Mouse (Mus musculus) hindbrain, postnatal 0 days (tissue): ENCODE measurements around the gene Cav3. TPM values are rescaled to one million over a fixed set of nuclear protein-coding genes. Genes with fewer than 3 reads are reported as not detected.

ENCODE experiments used
- ATAC-seq: fragments of 200-750 bp; cut with Nextera tagmentation; 2 replicates; pipeline ENCODE4 v1.8.0; 2017; ENCODE audit warnings: mild to moderate bottlenecking, moderate TSS enrichment, moderate library complexity
- DNase-seq: peaks from one replicate; pipeline ENCODE4 v3.0.0-alpha.2; 2015; ENCODE audit warnings: low spot score
- H3K27ac ChIP-seq: fragments of 300-500 bp; sonication (generic); 2 replicates; pipeline ENCODE4 v1.5.1; 2014; ENCODE audit warnings: mild to moderate bottlenecking
- H3K27me3 ChIP-seq: fragments of 300-500 bp; sonication (generic); 2 replicates; pipeline ENCODE4 v1.6.1; 2014; ENCODE audit warnings: low read length, mixed read lengths; ENCODE audit not compliant: insufficient read depth
- H3K36me3 ChIP-seq: fragments of 300-500 bp; sonication (generic); 2 replicates; pipeline ENCODE4 v1.6.1; 2014; ENCODE audit warnings: low read length, mixed read lengths; ENCODE audit not compliant: insufficient read depth
- H3K4me1 ChIP-seq: fragments of 300-500 bp; sonication (generic); 2 replicates; pipeline ENCODE4 v1.6.1; 2014; ENCODE audit warnings: antibody characterized with exemption, low read length, mixed read lengths; ENCODE audit not compliant: insufficient read depth
- H3K4me2 ChIP-seq: fragments of 300-500 bp; sonication (generic); 2 replicates; pipeline ENCODE4 v1.6.1; 2014; ENCODE audit warnings: low read depth, mild to moderate bottlenecking, low read length, moderate library complexity, mixed read lengths
- H3K4me3 ChIP-seq: fragments of 300-500 bp; sonication (generic); 2 replicates; pipeline ENCODE4 v1.5.1; 2014; ENCODE audit warnings: low read length
- H3K9ac ChIP-seq: fragments of 300-500 bp; sonication (generic); replicated peaks from 2 replicates; pipeline ENCODE4 v1.6.1; 2014; ENCODE audit warnings: mild to moderate bottlenecking, low read length, moderate library complexity, mixed read lengths
- H3K9me3 ChIP-seq: fragments of 300-500 bp; sonication (generic); 2 replicates; pipeline ENCODE4 v1.6.1; 2016; ENCODE audit warnings: low read length, mixed read lengths
- CTCF ChIP-seq: IDR thresholded peaks from 2 replicates; pipeline ENCODE4 v1.5.1; 2016; ENCODE audit warnings: antibody characterized with exemption, control low read depth, low read depth
- WGBS: fragments of 180-500 bp; shearing (Covaris S2); extraction: QIAGEN DNeasy Blood & Tissue Kit; methylation state at CpG from one replicate; pipeline ENCODE4 v1.1.7; 2014; 5-methylcytosine and 5-hydroxymethylcytosine counted together
- polyA plus RNA-seq: library from polyadenylated mRNA; unstranded; fragments of >200 nt; fragmentation: Nextera tagmentation; extraction: Ambion mirVana; gene quantifications from 2 replicates; pipeline ENCODE4 v1.2.1, GENCODE M21; 2015
- total RNA-seq: library from RNA; depleted of rRNA; stranded (reverse); fragments of >200 nt; gene quantifications from 2 replicates; pipeline ENCODE4 v1.2.3, GENCODE M21; 2014

The Cav3 gene
- total and polyA plus RNA-seq, 2 experiments from 2014 or later, result 0.16 TPM; not detected in 1

- no peak for TF ChIP-seq CTCF
- Histone ChIP-seq H3K27ac (no peak overlapping the region), H3K4me3 (peak overlapping the region; percentile 34), H3K27me3 (peaks cover 23% of the 10 kb centered on the region), H3K4me2 (peak overlapping the region; percentile 66), H3K9ac (no peak overlapping the region; the same call in 1 of the 2 replicates), H3K4me1 (peaks cover 7% of the 10 kb centered on the region; the same call in 1 of the 2 replicates), H3K36me3 (no peaks in the 10 kb centered on the region), H3K9me3 (no peaks in the 10 kb centered on the region)
- WGBS, result 32% methylated on average over 24 of the region's 24 CpGs
- DNase-seq (no peak), ATAC-seq (no peak)
These were observed 29.5 kb downstream of the Cav3 start for GRCm38 (mm10) chr6:112488821-112489180.

DNA sequence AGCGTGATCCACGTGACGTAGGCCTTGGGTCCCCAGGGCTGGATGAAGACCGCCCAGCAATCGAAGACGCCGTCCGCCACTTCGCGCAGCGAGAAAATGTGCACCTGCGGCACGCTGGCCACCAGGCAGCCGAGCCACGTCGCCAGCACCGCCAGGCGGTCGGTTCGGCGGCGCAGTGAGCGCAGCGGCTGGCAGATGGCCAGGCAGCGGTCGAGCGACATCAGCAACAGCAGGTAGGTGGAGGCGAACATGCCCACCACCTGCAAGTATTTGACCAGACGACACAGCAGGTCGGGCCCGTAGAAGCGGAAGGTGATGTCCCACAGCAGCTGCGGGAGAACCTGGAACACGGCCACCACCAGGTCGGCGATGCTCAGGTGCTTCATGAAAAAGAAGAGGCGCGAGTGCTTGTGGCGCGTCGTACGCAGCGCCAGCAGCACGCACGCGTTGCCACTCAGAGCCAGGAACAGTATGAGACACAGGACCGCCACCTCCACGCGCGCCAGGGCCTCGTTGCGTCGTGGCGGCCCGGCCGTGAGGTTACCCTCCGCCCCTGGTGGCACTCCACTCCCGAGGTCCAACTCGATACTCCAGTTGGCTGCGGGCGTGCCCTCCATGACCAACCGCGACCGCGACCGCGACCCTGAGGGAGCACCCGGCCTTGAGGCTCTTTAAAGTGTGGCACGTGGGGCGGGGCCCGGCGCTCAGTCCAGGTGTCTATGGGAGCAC lies 30.0 kb downstream of the Cav3 start:
- peak; percentile 62 for DNase-seq
- peaks cover 23% of the 10 kb centered on the region for H3K27me3 ChIP-seq
- 4% methylated on average over 70 of the region's 72 CpGs for WGBS

DNA sequence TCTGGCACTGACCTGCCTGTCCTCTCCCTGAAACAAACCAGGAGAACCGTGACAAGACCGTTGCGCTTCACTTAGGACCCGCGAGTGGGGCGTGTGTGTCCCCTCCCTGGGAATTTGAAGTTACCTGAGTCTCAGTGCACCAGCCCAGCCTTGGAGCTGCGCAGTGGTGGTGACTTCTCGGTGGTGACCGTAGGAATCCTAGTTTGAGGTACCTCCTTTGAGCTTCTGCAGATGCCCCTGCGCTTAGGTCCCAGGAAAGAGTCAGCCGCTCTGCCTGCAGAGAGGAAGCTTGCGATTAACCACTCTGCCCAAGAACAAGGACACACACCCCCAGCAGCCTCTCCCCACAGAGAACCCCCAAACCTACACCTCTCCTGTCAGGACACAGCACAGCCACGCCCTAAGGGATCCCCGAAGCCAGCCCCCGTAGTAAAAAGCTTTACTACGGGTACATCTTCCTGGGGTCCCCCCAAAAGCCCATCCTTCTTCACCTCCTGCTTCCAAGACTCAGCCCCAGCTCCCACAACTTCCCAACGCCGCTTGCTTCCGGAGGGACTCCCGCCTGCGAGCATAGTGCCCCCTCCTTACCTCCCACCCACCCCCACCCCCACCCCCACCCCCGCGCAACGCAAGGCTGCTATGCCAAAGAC lies 30.7 kb downstream of the Cav3 start, which contains the start of gene Oxtr:
Oxtr (minus strand) TSS at position 34 of the 650 bp plus-strand sequence.
- ATAC-seq (peak; percentile 21; the same call in 1 of the 2 replicates), DNase-seq (no peak)
- peaks cover 23% of the 10 kb centered on the region for H3K27me3 ChIP-seq
- H3K9ac ChIP-seq, result no peak within 1 kb of the TSS; the same call in 1 of the 2 replicates
- peaks cover 7% of the 10 kb centered on the region; the same call in 1 of the 2 replicates for H3K4me1 ChIP-seq
- H3K4me2 ChIP-seq, result peak within 1 kb of the TSS; percentile 66
- WGBS, result 9% methylated on average over 24 of the region's 24 CpGs
- peak within 1 kb of the TSS; percentile 34 for H3K4me3 ChIP-seq
- no peaks in the 10 kb centered on the region for H3K9me3 ChIP-seq
- no peak within 1 kb of the TSS for H3K27ac ChIP-seq
- H3K36me3 ChIP-seq, result no peaks in the 10 kb centered on the region
- no peak for TF ChIP-seq CTCF

More for the DNA sequence above, 30.0 kb downstream of the Cav3 start:
- H3K36me3 ChIP-seq, result no peaks in the 10 kb centered on the region
- peak overlapping the region; percentile 66 for H3K4me2 ChIP-seq
- peak overlapping the region; percentile 34 for H3K4me3 ChIP-seq
- TF ChIP-seq CTCF, result peak; percentile 27; the same call in 1 of the 2 replicates
- H3K4me1 ChIP-seq, result peaks cover 7% of the 10 kb centered on the region; the same call in 1 of the 2 replicates
- H3K27ac ChIP-seq, result no peak overlapping the region
- no peak overlapping the region; the same call in 1 of the 2 replicates for H3K9ac ChIP-seq
- peak; percentile 38 for ATAC-seq
- H3K9me3 ChIP-seq, result no peaks in the 10 kb centered on the region

DNA sequence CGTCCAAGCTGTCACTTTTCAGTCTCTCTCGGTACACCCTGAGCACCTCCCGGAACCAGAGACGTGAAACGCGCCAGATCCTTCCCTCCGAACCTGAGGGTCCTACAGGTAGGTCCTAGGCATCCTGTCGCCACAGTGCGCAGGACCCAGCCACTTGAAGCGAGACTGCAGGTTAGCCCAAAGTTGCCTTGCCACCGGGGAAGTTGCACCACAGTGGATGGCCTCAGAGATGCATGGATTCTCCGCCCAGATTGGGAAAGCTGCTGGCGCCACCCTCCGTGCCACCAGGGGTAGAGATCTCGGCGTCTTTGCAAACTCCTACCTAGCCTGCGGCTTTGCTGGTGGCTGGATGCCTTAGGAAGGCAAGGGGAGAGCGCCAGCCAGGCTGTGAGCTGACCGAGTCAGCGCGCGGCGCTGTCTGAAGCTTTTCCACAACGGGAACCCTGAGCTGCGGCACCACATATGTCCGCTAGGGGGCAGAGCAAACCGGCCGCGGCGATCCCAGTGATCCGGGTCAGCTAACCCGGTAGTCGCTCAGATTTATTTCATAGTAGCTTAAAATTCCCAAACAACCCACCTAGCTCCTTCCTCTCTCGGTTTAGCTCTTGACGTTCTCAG lies 31.4 kb downstream of the Cav3 start:
- H3K4me3 ChIP-seq, result peak overlapping the region; percentile 34
- 2% methylated on average over 35 of the region's 35 CpGs for WGBS
- TF ChIP-seq CTCF, result peak; percentile 96
- H3K27ac ChIP-seq, result no peak overlapping the region
- H3K27me3 ChIP-seq, result peaks cover 23% of the 10 kb centered on the region
- no peak overlapping the region for H3K9ac ChIP-seq
- H3K4me1 ChIP-seq, result peaks cover 7% of the 10 kb centered on the region; the same call in 1 of the 2 replicates
- H3K36me3 ChIP-seq, result no peaks in the 10 kb centered on the region
- DNase-seq (peak; percentile 90), ATAC-seq (peak; percentile 55)
- H3K4me2 ChIP-seq, result peak overlapping the region; percentile 66
- no peaks in the 10 kb centered on the region for H3K9me3 ChIP-seq

GRCm38 (mm10) chr6:112491521-112491920 lies 32.2 kb downstream of the Cav3 start:
- DNase-seq, result no peak
- TF ChIP-seq CTCF, result no peak
- no peak for ATAC-seq
- WGBS, result 70% methylated on average over 8 of the region's 8 CpGs
- H3K4me3 ChIP-seq, result no peak overlapping the region
- H3K4me2 ChIP-seq, result no peak overlapping the region
- H3K27ac ChIP-seq, result no peak overlapping the region
- H3K9me3 ChIP-seq, result no peaks in the 10 kb centered on the region
- H3K9ac ChIP-seq, result no peak overlapping the region
- H3K27me3 ChIP-seq, result peaks cover 23% of the 10 kb centered on the region
- peaks cover 7% of the 10 kb centered on the region; the same call in 1 of the 2 replicates for H3K4me1 ChIP-seq
- no peaks in the 10 kb centered on the region for H3K36me3 ChIP-seq

- 87% methylated on average over 6 of the region's 6 CpGs for WGBS
- ATAC-seq (no peak), DNase-seq (no peak)
- H3K9me3 ChIP-seq, result no peaks in the 10 kb centered on the region
- H3K27me3 ChIP-seq, result peaks cover 21% of the 10 kb centered on the region
- no peak overlapping the region for H3K9ac ChIP-seq
- H3K4me1 ChIP-seq, result peaks cover 7% of the 10 kb centered on the region; the same call in 1 of the 2 replicates
- H3K27ac ChIP-seq, result no peak overlapping the region
- H3K36me3 ChIP-seq, result no peaks in the 10 kb centered on the region
- no peak overlapping the region for H3K4me2 ChIP-seq
- TF ChIP-seq CTCF, result no peak
- no peak overlapping the region for H3K4me3 ChIP-seq
These were observed 33.4 kb downstream of the Cav3 start for GRCm38 (mm10) chr6:112492656-112493055.
